Mouse (Mus musculus) E14TG2a.4 (cell line): ENCODE data around the gene Slc12a9.

Experiments
- H3K27me3 ChIP-seq: 2 replicates; pipeline ENCODE4 v1.6.1; 2014; ENCODE audit warnings: low read length, control low read depth; ENCODE audit not compliant: insufficient read depth
- H3K36me3 ChIP-seq: 2 replicates; pipeline ENCODE4 v1.6.1; 2014; ENCODE audit warnings: low read length, control low read depth; ENCODE audit not compliant: insufficient read depth
- H3K4me1 ChIP-seq: replicated peaks from 2 replicates; pipeline ENCODE4 v1.6.1; 2014; ENCODE audit warnings: low read depth, low read length, control low read depth
- H3K4me3 ChIP-seq: replicated peaks from 2 replicates; pipeline ENCODE4 v1.5.1; 2014; ENCODE audit warnings: mild to moderate bottlenecking, low read length
- H3K9me3 ChIP-seq: 2 replicates; pipeline ENCODE4 v1.6.1; 2014; ENCODE audit warnings: low read length, control low read depth
- CTCF ChIP-seq: conservative IDR thresholded peaks from 2 replicates; pipeline ENCODE4 v1.5.1; 2014; ENCODE audit warnings: low read length
- NANOG ChIP-seq: IDR thresholded peaks from 2 replicates; pipeline ENCODE4 v1.6.1; 2014; ENCODE audit warnings: borderline replicate concordance, low read length, mixed read lengths
- POU5F1 ChIP-seq: IDR thresholded peaks from 2 replicates; pipeline ENCODE4 v1.6.1; 2014; ENCODE audit warnings: low read length, borderline replicate concordance

Gene Slc12a9

GRCm38 (mm10) chr5:137342407-137343012, 9.1 kb upstream of the Slc12a9 start:
- no peaks in the 10 kb centered on the region for H3K9me3 ChIP-seq
- H3K36me3 ChIP-seq, result no peaks in the 10 kb centered on the region
- H3K27me3 ChIP-seq, result no peaks in the 10 kb centered on the region
- H3K4me1 ChIP-seq, result peaks cover 66% of the 10 kb centered on the region
- TF ChIP-seq CTCF (no peak), POU5F1 (no peak), NANOG (no peak)
- H3K4me3 ChIP-seq, result no peak overlapping the region

GRCm38 (mm10) chr5:137340222-137340621, 6.8 kb upstream of the Slc12a9 start:
- Histone ChIP-seq H3K36me3 (no peaks in the 10 kb centered on the region), H3K27me3 (no peaks in the 10 kb centered on the region), H3K4me3 (peak overlapping the region; percentile 71), H3K9me3 (no peaks in the 10 kb centered on the region), H3K4me1 (peaks cover 68% of the 10 kb centered on the region)
- TF ChIP-seq CTCF (no peak), NANOG (no peak), POU5F1 (no peak)

GRCm38 (mm10) chr5:137339290-137339979, 6.0 kb upstream of the Slc12a9 start:
- Histone ChIP-seq H3K36me3 (no peaks in the 10 kb centered on the region), H3K9me3 (no peaks in the 10 kb centered on the region), H3K4me1 (peaks cover 70% of the 10 kb centered on the region), H3K27me3 (no peaks in the 10 kb centered on the region), H3K4me3 (peak overlapping the region; percentile 71)
- TF ChIP-seq CTCF (no peak), NANOG (peak; percentile 19; the same call in 1 of the 2 replicates), POU5F1 (no peak)

- no peaks in the 10 kb centered on the region for H3K9me3 ChIP-seq
- no peak for TF ChIP-seq NANOG
- peaks cover 72% of the 10 kb centered on the region for H3K4me1 ChIP-seq
- no peaks in the 10 kb centered on the region for H3K36me3 ChIP-seq
- H3K4me3 ChIP-seq, result peak overlapping the region; percentile 71
- H3K27me3 ChIP-seq, result no peaks in the 10 kb centered on the region
Observed at GRCm38 (mm10) chr5:137338663-137339289, 5.4 kb upstream of the Slc12a9 start.

GRCm38 (mm10) chr5:137338256-137338655, 4.9 kb upstream of the Slc12a9 start:
- H3K27me3 ChIP-seq, result no peaks in the 10 kb centered on the region
- H3K4me1 ChIP-seq, result peaks cover 69% of the 10 kb centered on the region
- peak overlapping the region; percentile 71 for H3K4me3 ChIP-seq
- no peaks in the 10 kb centered on the region for H3K9me3 ChIP-seq
- H3K36me3 ChIP-seq, result no peaks in the 10 kb centered on the region
- TF ChIP-seq POU5F1, result no peak
- no peak for TF ChIP-seq CTCF
- TF ChIP-seq NANOG, result no peak

GRCm38 (mm10) chr5:137337190-137337589, 3.8 kb upstream of the Slc12a9 start:
- Histone ChIP-seq H3K4me1 (peaks cover 80% of the 10 kb centered on the region), H3K36me3 (no peaks in the 10 kb centered on the region), H3K27me3 (no peaks in the 10 kb centered on the region), H3K9me3 (no peaks in the 10 kb centered on the region), H3K4me3 (peak overlapping the region; percentile 71)
- TF ChIP-seq POU5F1, result no peak
- peak; percentile 59; the same call in 1 of the 2 replicates for TF ChIP-seq NANOG

- peaks cover 7% of the 10 kb centered on the region for H3K36me3 ChIP-seq
- peaks cover 66% of the 10 kb centered on the region for H3K4me1 ChIP-seq
- H3K4me3 ChIP-seq, result peak overlapping the region; percentile 94; the same call in 1 of the 2 replicates
- TF ChIP-seq NANOG (no peak), CTCF (no peak), POU5F1 (no peak)
- H3K9me3 ChIP-seq, result no peaks in the 10 kb centered on the region
- no peaks in the 10 kb centered on the region for H3K27me3 ChIP-seq
Observed at GRCm38 (mm10) chr5:137335066-137335465, 1.7 kb upstream of the Slc12a9 start.

- Histone ChIP-seq H3K4me3 (peak overlapping the region; percentile 94), H3K9me3 (no peaks in the 10 kb centered on the region), H3K27me3 (no peaks in the 10 kb centered on the region), H3K4me1 (peaks cover 58% of the 10 kb centered on the region), H3K36me3 (peaks cover 7% of the 10 kb centered on the region)
- TF ChIP-seq NANOG, result no peak
- TF ChIP-seq CTCF, result no peak
- TF ChIP-seq POU5F1, result no peak
Observed at GRCm38 (mm10) chr5:137334317-137334716, 920 bp upstream of the Slc12a9 start.
